Mouse (Mus musculus): ENCODE measurements around the gene Rplp1. TPM values are rescaled to one million over a fixed set of nuclear protein-coding genes. Genes with fewer than 3 reads are reported as not detected.

Gene Rplp1
- total and polyA plus RNA-seq, 3 experiments: 9,058 to 15,045 TPM; not detected in 1

GRCm38 (mm10) chr9:61946623-61947401, 32.5 kb upstream of the Rplp1 start, which contains the start of gene Kif23 (continued):
- TF ChIP-seq TBP (IDR thresholded peaks at IDR 0.05; ENCODE audit: low read depth, low read length): peak; percentile 71; the same call in 1 of the 2 replicates
- TF ChIP-seq JUND (IDR thresholded peaks at IDR 0.05; ENCODE audit: low read depth, low read length): peak; percentile 52; the same call in 1 of the 2 replicates
- peak; percentile 76 for TF ChIP-seq E2F4 (IDR thresholded peaks at IDR 0.05; ENCODE audit: borderline replicate concordance, low read depth, low read length)
- peak; percentile 52 for TF ChIP-seq TCF12 (IDR thresholded peaks at IDR 0.05; ENCODE audit: low read depth, low read length)

DNA sequence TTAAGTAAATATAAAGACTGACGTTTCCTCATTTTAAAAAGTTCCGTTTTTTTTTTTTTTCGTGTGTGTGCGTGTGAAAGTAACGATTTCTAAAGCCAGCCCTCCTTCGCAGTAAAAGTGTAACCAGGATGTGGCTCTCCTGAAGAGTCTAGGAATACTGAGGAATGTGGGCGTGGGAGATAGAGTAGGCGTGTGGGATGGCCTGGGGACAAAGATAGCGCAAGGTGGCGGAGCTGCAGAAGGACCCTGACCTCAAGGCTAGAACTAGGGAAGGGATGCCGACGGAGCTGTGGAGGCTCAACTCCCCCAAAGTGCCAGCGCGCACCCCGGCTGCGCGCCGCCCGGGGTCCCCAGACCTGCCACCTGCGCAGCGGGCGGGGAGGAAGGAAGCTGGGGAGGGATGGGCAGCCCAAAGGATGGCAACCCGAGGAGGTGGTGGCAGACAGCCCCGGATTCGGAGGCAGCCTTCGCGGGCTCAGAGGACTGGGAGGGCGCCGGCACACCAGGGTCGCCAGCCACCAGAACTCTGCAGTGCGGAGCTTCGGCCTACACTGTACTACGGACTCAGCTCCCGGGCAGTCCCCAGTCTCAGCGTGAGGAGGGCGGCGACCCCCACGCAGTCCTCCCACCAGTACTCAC, 31.8 kb upstream of the Rplp1 start:
- H3K4me1 ChIP-seq (ENCODE audit: control insufficient read depth in 1 of 2, insufficient read depth in 2 of 2, low read length in 2 of 2): peaks cover 7 to 19% of the 10 kb centered on the region in 2 experiments
- no peaks in the 10 kb centered on the region for H3K9me3 ChIP-seq (replicated peaks; ENCODE audit: insufficient read depth, low read length)
- peak overlapping the region; percentile 75 for H3K9ac ChIP-seq (ENCODE audit: control insufficient read depth, low read depth, low read length, poor library complexity, severe bottlenecking)
- H3K4me3 ChIP-seq (ENCODE audit: control insufficient read depth in 1 of 2, insufficient read depth in 1 of 2, low read depth in 2 of 2, low read length in 2 of 2): peak overlapping the region; percentile 72 to 95
- no peak for TF ChIP-seq USF1 (IDR thresholded peaks at IDR 0.05; ENCODE audit: low read depth, low read length)
- peak; percentile 41; the same call in 1 of the 2 replicates for TF ChIP-seq ETS1 (IDR thresholded peaks at IDR 0.05; ENCODE audit: low read depth, low read length)
- peak; percentile 95 for TF ChIP-seq ZNF384 (IDR thresholded peaks at IDR 0.05; ENCODE audit: low read depth, low read length)
- 0 out of 2 replicates have a peak, but pooled peaks have one; percentile 21 for TF ChIP-seq RCOR1 (IDR thresholded peaks at IDR 0.05; ENCODE audit: low read depth, low read length)
- TF ChIP-seq MXI1 (IDR thresholded peaks at IDR 0.05; ENCODE audit: low read depth, low read length): 0 out of 2 replicates have a peak, but pooled peaks have one; percentile 46
- TF ChIP-seq TCF12 (IDR thresholded peaks at IDR 0.05; ENCODE audit: low read depth, low read length): peak; percentile 23; the same call in 1 of the 2 replicates
- peak; percentile 55 for TF ChIP-seq TAL1 (IDR thresholded peaks at IDR 0.05; ENCODE audit: low read length)
- no peak for TF ChIP-seq POLR2AphosphoS5 (IDR thresholded peaks at IDR 0.05; ENCODE audit: borderline replicate concordance, low read depth, low read length)
- TF ChIP-seq UBTF (IDR thresholded peaks at IDR 0.05; ENCODE audit: borderline replicate concordance, insufficient read depth, low read depth, low read length): no peak
- TF ChIP-seq POLR2AphosphoS2 (IDR thresholded peaks at IDR 0.05; ENCODE audit: low read length): no peak
- TF ChIP-seq USF2 (IDR thresholded peaks at IDR 0.05; ENCODE audit: borderline replicate concordance in 1 of 2, insufficient read depth in 1 of 2, low read depth in 1 of 2, low read length in 2 of 2): no peak
- 0 out of 4 replicates have a peak, but pooled peaks of 1 of the 2 experiments have one; percentile 35 for TF ChIP-seq EP300 (IDR thresholded peaks at IDR 0.05; ENCODE audit: low read depth in 1 of 2, low read length in 2 of 2)
- TF ChIP-seq SIN3A (IDR thresholded peaks at IDR 0.05; ENCODE audit: low read length): peak; percentile 69; the same call in 1 of the 2 replicates
- 0 out of 2 replicates have a peak, but pooled peaks have one; percentile 33 for TF ChIP-seq TBP (IDR thresholded peaks at IDR 0.05; ENCODE audit: low read depth, low read length)
- no peak for TF ChIP-seq CHD2 (IDR thresholded peaks at IDR 0.05; ENCODE audit: low read length)
- TF ChIP-seq HCFC1 (IDR thresholded peaks at IDR 0.05; ENCODE audit: low read depth, low read length): no peak
- DNase-seq (ENCODE audit: low read depth, low spot score): peak; percentile 74
- no peaks in the 10 kb centered on the region for H3K27me3 ChIP-seq (ENCODE audit: control insufficient read depth in 1 of 2, insufficient read depth in 2 of 2, low read length in 2 of 2)
- peak overlapping the region; percentile 56 for H3K27ac ChIP-seq (ENCODE audit: control insufficient read depth, low read depth, low read length)
- H3K79me2 ChIP-seq (ENCODE audit: control insufficient read depth, insufficient read depth, low read length, poor library complexity): peaks cover 14% of the 10 kb centered on the region
- peaks cover 5 to 36% of the 10 kb centered on the region in 2 experiments for H3K36me3 ChIP-seq (ENCODE audit: control insufficient read depth in 1 of 2, insufficient read depth in 2 of 2, low read length in 2 of 2)
